Mouse (Mus musculus) adrenal gland, adult 18-20 months (tissue): ENCODE results near the gene Ssna1. TPM values are rescaled to one million over a fixed set of nuclear protein-coding genes. Genes with fewer than 3 reads are reported as not detected.

Source experiments
- DNase-seq, 2 experiments: peaks; one replicate each; pipeline ENCODE4 v3.0.0; 2021 to 2022; ENCODE audit warnings: low spot score in 2 of 2
- total RNA-seq, 2 experiments: library from RNA; stranded (reverse); gene quantifications; 1 replicate in 1 of 2; 2 replicates in 1 of 2; pipeline ENCODE4 v1.2.3; 2021

Gene Ssna1
- total RNA-seq, 2 experiments from 2014 or later: 37.2 to 40.1 TPM

DNA sequence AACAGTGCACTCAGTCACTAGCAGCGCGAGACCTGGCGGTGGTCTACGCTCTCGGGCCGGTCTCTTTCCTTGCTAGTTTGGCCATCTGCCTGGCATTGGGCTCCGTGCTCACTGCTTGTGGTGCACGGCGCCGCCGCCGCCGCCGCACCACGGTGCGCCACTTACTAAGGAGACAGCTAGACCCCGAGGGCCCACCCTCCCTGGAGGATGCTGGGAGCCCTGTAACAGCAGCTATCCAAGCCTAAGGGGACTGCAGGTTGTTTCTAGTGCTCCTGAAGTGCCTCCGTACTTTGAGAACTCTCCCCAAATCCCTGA is 18.5 kb upstream of the Ssna1 start:
- DNase-seq: no peak

DNA sequence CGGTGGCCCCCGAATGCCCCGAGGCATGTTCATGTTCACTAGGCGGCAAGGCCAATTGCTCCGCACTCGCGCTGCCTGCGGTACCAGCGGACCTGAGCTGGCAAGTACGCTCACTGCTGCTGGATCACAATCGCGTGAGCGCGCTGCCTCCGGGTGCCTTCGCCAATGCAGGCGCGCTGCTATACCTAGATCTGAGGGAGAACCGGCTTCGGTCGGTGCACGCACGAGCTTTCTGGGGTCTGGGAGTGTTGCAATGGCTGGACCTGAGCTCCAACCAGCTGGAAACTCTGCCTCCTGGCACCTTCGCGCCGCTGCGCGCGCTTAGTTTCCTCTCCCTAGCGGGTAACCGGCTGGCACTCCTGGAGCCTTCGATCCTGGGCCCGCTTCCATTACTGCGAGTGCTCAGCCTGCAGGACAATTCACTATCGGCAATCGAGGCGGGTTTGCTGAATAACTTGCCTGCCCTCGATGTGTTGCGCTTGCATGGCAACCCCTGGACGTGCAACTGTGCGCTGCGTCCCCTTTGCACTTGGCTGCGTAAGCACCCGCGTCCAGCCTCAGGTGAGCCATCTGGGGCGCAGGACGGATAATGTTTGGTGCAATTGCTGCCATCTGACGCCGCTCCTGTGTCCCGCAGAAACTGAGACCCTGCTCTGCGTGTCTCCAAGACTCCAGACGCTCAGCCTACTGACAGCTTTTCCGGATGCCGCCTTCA is 18.0 kb upstream of the Ssna1 start:
- DNase-seq: no peak

DNA sequence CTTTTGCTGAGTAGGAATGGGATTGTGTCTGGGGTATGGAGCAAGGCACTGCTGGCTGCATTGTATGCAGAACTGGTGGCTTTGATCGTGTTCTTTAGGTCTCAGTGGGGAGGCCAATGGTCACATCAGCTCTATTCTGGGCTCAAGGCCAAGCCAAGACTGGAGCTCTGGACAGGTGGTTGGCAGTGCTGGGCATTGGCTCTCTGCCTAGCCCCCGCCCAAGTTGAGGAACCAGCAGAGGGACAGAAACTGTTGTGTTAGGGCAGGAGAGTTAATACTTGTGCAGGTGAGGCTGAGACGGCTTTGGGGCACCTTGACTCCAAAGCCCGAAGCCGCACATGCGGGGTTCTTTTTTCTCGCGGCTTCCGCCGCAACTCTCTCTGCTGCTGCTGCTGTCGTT is 17.4 kb upstream of the Ssna1 start, which contains the start of gene Lrrc26:
Lrrc26 (plus strand) TSS at position 265 of the 400 bp plus-strand sequence.
- no peak for DNase-seq

DNA sequence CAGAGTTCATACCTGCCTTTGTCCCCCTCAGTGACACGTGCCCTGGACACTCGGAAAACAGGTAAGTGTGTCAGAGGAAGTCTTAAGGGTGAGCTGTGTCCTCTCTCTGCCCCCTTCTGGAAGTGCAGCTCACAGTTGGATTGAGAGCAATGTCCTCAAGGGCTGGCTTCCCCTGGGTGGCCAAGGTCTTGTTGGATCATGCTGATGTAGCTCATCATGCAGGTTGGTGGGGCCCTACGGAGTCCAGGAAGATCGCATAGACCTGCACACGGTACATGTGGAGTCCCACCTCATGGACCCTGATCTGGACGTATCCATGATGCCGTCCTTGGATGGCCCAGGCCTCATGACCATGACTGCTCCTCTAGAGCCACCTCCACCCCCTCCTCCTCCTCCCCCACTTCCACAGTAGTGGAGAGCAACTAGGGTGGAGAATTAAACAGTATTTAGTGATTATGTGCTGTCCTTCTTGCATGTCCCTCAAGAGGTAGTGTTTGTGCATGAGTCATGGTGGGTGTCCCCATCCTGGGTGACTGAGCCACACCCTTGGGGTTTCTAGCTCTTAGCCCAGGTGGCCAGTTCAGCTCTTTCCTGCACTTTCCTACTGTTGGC is 16.6 kb upstream of the Ssna1 start:
- no peak for DNase-seq

DNA sequence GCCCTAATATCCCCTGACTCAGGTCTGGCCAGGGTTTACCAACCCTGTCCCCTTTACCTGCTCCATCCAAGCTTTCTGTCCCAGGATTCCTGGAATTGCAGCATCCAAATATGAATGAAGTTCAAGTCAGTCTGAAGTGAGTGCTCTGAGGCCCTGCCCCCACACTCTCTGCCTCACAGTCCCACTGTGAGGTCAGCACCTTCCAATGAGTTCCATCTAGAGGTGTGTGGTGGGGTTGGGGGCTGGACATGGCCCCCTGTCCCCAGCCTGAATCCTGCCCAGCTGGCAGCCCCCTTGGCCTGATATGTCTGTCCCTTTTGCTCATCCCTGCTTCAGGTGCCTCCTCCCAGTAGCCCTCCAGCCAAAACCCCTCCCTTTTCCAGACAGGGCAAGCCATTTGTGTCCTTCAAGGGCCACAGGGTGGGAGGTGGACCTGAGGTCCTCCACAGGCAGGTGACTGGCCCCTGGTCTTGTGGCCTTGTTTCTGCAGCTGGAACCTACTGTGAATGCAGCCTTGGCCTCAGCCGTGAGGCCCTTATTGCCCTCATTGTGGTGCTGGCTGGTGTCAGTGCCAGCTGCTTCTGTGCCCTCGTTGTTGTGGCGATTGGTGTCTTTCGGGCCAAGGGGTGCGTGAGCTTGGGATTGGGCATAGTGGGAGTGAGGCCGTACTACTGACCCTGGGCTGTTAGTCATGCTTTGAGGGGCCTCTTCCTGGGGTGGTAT is 15.8 kb upstream of the Ssna1 start, which contains the start of gene Tmem210:
Tmem210 (plus strand) TSS at position 219 of the 723 bp plus-strand sequence.
- DNase-seq: no peak

DNA sequence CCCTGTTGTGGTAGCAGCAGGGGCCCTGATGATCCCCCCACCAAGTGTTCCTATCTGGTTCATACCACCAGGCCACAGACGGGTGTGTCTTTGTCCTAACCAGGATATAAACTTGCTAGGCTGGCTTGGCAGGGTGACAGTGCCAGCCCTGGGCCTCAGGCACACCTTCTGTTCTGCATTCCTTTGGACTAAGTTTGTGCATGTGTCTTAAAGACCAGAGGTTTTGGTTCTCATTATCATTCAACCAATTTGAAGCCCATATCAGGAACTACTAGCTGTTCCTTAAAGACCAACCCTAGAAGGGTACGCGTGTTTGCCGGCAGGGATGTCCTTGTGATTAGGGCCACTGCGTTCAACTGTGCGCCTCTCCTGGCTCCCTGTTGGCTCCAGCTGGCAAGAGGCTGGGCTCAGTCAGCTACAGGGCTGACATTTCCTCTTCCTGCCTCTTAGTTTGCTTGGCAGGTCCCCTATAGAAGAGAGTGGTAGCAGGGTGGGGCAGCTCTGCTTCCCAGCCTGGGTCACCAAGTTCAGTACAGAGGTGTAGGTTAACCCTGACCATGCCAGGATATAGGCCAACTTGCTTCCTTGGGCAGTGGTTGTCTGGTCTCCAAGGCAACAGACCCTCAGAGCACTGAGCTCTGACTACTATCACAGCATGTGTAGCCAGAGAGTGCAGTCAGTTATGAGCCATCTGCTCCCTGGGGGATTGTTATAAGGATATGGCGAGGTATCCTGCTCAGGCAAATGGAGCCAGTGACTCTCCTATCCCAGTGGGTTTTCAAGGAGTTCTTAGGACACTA is 14.8 kb upstream of the Ssna1 start:
- no peak for DNase-seq

DNA sequence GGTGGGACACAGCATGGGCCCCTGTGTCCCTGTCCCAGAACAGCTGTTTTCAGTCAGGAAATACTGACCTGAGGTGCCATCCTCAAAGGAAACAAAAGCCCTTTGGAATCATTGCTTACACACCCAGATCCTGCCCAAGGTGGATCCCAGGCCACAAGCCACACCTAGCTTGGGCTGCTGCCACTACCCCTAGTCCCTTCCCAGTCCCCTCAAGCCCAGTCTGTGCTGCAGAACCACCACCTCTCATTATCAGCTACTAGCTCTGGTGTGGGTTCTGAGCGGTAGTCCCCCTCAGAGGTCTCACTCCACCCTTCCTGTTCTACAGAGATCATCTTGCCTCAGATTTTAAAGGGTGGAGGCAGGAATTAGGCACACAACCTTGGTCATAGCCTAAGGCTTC is 14.1 kb upstream of the Ssna1 start:
- no peak for DNase-seq

DNA sequence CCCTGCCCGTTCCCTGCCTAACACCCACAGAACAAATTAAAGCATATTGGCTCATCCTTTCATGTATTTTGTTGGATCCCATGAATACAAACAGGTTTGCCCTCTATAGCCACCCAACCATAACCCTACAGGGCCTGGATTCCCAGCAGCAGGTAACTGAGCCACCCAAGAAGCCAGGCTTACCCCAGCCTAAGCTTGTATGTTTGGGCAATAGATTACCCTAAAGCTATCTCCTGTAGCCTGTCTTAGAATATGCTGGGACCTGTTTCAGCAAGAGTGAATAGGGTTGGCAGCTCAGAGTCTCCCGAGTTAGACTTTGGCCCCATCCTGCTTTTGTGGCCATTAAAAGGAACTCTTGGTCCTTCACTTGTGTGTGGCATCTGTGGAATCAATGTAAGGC is 13.3 kb upstream of the Ssna1 start:
- DNase-seq: no peak

DNA sequence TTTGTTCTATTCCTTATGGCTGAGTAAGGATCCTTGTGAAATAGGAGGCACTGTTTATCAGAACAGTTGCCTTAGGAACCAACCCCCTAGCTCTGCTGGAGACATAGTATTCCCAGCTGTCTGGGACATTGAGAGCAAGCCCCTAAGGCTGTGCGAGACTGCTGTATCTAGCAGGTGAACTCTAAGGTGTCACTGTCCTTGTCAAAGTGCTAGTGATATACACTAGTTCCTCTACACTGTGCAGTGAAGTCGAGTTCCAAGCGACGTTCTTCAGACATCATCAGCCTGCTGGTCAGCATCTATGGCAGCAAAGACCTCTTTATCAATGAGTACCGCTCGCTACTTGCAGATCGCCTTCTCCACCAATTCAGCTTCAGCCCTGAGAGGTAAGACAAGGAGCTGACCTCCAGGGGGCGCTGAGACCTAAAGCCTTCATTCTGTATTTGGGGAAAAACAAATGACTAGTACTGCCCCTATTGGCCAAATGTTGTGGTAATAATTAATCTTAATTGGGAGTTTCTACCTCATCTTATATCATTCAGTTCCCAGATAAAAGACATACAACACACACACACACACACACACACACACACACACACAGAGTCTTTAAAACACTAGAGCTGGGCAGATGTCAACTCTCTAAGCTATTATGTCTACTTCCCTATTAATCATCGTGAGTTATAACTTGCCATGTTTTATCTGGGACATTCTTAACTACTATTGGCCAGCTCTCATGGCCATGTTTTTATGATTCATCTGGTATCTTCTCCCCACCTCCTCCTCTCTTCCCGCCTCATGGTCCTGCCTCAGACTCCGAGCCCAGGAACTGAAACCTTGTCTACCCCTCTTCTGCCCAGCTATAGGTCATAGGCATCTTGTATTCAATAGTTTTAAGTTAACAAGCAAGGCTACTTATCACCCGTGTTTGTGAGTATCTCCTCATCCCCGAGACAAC is 7.0 kb upstream of the Ssna1 start:
- peak; percentile 72 to 76 for DNase-seq

DNA sequence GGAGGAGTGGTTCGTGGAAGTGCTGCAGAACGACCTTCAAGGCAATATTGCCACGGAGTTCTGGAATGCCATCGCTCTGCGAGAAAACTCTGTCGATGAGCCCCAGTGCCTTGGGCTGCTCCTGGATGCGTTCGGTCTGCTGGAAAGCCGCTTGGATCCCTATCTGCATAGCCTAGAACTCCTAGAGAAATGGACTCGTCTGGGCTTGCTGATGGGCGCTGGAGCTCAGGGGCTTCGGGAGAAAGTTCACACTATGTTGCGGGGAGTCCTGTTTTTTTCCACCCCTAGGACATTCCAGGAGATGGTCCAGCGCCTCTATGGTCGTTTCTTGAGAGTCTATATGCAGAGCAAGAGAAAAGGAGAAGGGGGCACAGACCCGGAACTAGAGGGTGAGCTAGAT is 772 bp upstream of the Ssna1 start:
- no peak for DNase-seq

DNA sequence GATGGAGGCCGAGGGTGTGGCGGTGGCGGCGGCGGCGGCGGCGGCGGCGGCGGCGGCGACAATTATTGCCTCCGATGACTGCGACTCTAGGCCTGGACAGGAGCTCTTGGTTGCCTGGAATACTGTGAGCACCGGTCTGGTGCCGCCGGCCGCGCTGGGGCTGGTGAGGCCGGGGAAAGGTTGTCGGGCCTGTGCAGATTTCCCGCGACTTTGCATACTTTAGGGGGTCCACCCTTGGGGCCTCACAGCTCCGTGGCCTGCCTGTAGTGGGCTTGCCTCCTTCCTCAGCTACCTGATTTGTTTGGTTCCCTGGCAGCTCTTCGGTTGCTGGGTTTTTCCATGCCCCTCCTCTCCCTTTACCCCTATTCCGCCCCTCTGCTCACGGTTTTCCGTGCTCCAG is 277 bp upstream of the Ssna1 start:
- DNase-seq: no peak

DNA sequence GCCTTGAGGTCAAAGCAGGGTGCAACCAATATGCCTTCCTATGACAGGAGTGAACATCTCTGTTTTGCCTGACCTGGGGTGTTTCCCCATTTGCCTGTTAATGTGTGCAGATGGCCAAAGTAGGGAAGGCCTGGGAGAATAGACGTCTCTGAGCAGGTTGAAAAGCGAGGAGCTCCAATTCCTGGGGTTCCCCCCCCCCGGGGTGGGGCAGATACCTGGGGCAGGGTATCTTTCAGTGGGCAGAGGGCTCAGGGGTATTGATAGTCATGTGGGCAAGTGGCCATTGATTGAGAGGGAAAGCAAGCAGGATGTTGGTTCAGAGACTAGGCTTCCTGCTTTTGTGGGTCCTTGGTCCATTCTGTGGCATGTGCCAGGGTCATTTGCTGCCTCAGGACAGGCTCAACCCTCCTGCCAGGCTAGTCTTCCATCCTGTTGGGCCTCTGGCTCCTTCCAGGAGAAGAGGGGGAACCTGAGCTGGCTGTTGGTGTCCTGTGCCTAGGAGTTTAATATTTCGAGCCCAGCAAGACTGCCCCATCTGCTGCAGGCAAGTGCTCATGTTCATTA is 4.4 kb downstream of the Ssna1 start:
- no peak for DNase-seq

DNA sequence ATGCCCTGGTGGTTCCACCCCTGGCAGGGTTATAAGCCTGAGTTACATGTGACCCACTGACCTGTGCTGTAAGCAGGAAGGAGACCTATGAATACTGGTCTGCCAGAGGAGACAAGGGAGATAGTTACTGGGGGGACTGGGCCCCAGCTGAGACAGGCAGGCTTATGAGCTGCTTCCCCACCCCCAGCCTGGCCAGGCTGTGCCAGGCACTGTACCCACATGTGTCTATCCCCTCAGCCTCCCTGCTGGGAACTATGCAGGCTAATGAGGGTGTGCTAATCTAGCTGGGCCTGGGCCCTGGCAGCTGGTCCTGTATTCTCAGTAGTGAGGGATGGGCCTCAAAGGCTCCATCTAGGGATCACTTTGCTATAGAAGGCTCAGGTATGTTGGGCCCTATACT is 5.0 kb downstream of the Ssna1 start:
- no peak for DNase-seq

DNA sequence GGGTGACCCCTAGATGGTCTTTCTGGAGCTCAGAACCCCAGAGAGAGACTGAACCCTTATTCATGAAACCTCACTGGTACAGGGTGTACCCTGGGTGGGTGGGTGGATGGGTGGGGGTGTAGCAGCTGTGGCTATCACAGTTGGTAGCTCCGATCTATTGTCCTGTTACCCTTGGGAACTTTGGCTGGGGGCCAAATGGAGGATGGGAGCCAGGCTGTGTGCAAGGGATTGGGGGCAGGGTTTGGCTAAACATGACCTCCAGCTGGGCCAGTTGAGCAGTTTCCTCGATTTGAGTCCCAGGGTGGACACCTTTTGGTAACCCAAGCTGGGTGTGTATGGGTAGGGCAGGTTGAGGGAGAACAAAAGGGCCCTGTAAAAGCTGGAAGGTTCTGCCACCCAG is 5.5 kb downstream of the Ssna1 start:
- no peak for DNase-seq

DNA sequence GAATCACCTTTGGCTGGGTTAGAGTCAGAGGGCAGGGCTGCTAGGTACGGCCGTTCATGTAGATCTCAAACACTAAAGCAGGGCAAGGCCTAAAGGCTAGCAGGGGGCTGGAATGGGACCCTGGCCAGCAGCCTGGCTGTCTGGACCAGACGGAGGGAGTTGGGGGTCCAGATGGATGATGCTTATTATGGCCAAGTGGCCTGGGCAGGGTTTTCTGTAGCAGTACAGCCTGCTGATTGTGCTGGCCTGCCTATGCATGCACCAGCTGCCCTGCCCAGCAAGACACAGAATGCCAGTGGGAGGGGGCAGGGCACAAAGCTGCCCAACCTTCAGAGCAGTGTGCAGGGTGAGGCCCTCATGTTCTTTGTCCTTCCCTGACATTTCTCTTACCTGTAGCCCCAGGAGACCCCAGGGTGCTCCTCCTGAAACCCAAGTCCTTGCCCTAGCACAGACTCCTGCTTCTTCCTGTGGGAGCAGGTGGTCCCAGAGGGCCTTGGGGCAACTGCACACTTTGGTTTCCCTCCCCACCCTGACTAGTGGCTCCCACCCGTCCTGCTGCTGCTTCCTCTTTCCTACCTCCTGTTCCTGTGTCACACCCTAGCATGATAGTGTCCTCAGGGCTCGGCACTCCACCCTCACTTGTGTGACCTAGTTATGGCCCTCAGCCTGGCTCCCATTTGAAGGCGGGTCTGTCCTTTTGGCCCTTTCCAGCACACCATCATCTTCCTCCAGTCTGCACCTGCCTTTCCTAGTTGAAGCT is 6.2 kb downstream of the Ssna1 start:
- DNase-seq: no peak

DNA sequence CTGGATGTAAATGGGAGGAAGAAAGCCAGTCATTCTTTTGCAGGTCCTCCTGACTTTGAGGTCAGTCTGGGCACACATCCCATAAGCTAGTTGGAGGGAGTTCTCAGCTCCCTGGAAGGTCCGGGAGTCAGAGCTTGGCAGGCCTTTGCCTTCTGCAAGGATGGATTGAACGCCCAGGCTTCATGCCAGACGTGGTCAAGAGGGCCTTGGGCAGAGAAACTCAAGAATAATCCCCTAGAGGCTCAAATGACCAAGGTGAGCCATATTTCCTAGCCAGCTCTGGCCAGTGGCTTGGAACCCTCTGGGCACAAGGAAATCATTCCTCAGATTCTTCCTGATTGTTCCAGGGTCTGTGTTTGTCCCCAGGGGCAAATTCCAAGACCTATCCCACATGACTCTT is 7.4 kb downstream of the Ssna1 start:
- DNase-seq: no peak

DNA sequence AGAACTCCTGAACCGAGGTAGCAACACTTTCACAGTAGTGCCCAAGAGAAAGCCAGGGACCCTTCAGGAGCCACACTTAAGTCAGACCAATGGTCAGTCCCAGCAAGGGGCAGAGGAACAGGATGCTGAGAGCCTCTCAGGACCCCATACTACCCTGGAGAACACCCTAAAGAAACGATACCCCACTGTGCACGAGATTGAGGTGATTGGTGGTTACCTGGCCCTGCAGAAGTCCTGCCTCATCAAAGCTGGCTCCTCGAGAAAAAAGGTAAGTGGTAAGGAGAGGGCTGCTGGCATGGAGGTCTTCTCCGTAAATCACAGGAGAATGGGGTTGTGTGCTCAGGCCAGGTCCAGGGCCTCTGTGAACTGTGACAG is 8.0 kb downstream of the Ssna1 start:
- no peak for DNase-seq

DNA sequence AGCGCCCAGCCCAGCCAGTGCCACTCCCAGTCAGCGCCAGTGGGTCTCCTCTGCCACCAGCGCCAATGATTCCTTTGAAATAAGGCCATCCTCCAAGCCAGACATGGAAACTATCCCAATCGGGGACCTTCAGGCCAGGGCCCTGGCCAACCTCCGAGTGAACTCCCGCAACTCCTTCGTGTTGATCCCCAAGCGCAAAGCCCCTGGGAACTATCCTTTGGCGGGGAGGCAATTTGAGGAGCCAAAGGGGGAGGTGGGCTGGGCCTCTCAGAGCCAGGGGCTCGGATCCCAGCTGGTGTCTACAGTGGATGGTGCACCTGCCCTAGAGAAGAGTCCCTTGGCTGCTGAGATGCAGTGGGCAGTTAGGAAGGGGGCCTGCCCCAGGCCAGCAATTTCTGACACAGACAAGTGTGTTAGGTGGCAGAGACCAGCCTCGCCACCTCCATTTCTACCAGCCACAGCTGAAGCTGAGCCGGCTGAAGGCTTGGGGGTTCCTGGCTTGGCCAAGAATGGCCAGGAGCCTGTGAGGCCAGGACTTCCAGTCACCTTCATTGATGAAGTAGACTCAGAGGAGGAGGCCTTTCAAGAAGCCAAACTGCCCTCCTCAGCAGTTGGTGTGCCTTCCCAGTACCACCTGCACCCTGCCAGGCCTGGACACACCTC is 8.5 kb downstream of the Ssna1 start:
- no peak for DNase-seq
